Mouse (Mus musculus) gastrocnemius, adult 8-10 months (tissue): Measurements from ENCODE around the gene Vav1. TPM values are rescaled to one million over a fixed set of nuclear protein-coding genes. Genes with fewer than 3 reads are reported as not detected.

Experiments used
- DNase-seq, 2 experiments: peaks; one replicate each; pipeline ENCODE4 v3.0.0; 2022; ENCODE audit warnings: low spot score in 2 of 2
- total RNA-seq, 4 experiments: library from RNA; stranded (reverse); gene quantifications; 2 replicates each; pipeline ENCODE4 v1.2.4; 2022

The Vav1 gene
- total RNA-seq, result under 1 TPM; 0.17 to 0.48 (median 0.32) TPM

DNA sequence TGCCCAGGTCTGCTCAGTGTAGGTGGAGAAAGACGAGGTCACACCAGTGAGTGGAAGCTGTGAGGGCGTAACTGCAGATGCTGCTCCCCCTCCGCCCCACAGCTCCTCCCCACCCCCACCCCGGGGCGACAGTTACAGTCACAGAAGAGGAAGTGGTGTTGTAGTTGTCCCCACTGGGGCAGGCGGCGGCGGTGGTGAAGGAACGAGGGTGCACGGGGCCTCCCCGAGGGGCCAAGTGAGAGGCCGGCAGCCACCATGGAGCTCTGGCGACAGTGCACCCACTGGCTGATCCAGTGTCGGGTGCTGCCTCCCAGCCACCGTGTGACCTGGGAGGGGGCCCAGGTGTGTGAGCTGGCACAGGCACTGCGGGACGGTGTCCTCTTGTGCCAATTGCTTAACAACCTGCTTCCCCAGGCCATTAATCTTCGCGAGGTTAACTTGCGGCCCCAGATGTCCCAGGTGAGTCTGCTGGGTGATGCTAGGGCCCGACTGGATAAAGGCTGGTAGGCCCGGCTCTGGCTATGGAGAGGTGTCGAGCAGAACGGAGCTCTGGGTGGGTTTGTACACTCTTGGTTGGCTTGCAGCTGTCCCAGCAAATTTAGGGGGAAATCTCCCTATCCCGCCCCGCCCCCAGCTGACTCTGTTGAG is at the start of gene Vav1:
Vav1 (plus strand) TSS at position 158 of the 648 bp plus-strand sequence.
- DNase-seq, result no peak

DNA sequence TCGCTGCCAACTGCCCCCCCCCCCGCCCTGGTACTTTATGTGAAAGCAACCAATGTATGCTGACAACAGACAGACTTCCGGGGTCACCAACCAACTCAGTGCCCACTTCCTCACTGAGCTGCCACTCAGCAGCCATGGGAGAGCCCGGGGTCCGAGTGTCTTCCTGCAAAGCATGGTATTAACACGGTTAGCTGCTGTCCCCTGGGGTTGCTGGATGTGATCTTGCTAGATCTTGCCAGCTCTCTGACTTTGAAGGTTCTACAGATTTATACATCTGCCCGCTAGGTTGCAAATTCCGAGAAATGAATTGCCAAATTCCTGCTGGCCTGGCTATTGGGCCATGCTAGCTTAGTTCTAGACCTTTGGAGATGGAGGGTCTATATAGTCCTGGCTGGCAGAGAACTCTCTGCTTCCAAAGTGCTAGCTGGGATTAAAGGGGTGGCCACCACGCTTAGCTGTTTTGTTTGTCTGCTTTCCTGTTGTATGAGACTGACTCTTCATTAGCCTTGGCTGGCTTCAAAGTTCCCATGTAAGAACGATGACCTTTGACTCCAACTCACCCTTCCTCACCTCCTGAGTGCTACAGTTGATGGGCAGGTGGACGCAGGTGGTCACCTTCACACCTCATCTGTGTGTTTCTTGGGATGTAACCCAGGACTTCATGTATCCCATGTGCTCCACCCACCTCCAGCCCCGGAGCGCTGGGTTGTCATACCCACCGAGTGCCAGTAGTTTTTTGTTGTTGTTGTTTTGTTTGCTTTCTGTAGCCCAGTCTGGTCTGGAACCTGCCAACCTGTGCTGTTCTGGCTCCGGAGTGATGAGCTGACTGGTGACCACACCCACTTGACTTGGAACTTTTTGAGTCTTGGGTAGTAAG is 48.8 kb upstream of the Vav1 start:
- no peak for DNase-seq

DNA sequence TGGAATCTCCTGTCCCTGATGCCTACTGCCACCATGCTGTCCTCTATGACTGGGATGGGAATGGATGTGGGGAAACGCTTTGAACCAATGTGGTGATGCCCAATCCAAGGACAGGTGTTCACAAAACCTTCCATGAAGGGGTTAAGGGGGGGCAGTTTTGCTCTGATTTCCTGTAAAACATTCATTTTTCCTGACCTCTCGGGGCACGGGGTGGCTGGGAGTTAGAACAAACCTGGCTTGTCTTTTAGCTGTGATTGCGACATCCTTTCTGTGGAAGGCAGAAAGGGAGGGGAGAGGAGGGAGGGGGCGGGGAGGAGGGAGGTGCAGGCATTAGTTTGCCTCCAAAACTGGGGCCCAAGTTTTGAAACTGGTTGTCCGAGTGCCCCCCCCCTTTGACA is 48.2 kb upstream of the Vav1 start:
- no peak for DNase-seq

DNA sequence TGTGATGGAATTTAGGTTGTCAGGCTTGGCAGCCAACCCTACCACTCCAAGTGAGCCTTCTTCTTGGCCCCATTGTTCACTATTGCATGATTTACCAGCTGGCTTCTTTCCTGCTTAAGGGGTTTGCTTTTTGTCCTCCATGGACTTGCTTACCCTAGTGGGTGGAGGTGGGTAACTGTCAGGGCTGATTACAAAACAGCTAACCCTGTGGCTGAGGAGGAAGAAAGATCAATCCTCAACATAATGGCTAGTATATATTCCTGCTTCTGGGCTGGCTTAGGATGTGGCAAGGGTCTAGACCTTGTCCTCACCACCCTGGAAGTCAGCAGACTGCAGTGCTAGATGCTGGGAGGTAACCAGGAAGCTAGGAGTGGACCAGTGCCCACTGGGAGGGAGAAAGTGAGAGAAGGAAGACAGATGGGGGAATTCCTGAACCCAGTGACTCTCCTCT is 47.6 kb upstream of the Vav1 start:
- DNase-seq, result no peak

DNA sequence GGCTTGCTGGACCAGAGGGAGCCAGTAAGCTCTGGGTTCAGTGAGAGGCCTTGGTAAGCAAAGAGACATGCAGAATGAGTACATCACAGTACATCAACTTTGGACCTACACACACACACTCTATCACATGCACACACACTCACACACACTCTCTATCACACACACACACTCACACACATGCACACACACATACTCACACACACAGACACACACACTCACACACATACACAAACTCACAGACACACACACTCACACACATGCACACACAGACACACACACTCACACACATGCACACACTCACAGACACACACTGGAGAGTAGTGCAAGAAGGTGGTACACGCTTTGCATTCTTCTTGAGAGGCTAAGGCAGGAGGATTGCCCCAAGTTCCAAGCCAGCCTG is 46.7 kb upstream of the Vav1 start:
- no peak for DNase-seq

DNA sequence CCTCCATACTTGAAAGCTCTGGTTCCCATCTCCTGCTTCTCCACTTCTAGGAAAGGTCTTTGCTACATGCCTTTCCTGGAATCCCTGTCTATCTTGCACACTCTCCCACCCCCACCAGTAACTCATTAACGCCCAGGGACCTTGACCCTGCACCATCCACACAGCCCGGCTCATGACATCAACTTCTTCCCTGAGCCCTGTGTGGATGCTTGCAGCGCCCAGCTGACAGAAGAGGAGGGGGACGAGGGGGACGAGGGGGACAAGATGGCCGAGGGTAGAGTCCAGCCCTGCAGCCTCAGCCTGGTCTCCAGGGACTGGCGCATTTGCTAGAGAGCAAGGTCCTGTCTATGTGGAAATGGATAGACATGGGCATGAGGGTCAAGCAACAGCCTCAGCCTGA is 45.9 kb upstream of the Vav1 start:
- DNase-seq, result no peak

DNA sequence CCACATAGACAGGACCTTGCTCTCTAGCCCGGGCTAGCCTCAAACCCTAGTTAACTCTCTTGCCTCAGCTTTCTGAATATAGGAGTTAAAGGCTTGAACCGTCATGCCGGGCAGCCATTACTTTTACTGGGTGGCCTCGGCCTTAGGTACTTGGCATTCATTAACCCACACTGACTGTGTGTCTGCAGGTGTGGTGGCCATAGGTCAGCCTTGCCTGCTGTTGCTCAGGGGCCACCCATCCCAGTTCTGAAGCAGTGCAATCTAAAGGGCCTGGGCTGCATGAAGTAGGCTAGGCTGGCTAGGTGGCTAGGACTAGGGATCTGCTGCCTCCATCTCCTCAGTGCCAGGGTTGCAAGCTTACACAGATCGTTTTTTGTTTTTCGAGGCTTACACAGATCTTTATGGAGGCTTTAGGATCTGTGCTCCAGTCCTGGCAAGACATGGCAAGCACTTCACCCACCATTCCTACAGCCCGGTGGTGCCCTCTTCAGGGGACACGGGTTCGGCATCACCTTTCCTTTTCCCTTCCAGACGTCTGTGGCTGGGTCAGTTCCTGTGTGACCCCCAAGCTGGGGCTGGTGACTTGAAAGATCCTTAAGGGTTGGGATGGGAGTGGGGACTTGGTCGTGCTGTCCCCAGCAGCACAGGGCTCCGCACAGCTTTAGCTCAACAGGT is 44.5 kb upstream of the Vav1 start:
- no peak for DNase-seq

DNA sequence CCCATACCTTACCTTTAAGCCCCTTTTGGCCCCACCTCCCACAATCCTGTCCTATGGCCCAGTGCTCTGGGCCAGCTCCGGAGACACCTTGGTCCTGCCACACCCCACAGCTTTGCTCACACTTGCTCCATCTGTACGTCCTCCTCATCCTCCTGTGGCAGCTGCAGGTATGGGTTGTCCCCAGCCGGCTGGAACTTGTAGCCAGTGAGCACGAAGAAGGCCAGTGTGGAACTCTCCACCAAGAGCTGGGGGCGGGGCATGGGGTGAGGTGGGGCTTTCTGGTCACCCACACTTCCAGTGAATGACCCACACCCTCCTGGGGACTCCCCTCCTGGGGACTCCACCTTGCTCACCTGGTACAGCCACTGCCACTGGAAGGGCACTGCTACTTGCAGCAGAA is 43.1 kb upstream of the Vav1 start:
- no peak for DNase-seq

DNA sequence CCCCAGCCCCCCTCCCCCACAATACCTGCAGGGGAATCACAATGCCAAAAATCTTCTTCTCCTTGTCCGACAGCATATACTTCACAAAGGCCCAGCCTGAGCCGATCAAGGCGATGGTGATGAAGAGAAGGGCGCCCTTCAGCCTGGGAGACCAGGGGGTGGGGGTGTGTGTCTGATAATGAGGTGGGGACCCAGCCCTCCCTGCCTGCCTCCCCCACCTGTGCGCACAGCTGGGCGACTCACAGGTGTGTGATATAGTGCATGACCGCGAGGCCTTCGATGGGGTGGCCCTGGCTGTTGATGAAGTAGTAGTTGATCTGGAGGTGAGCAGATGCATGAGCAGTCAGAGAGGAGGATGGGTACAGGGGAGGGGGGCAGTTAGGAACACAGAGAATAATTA is 41.7 kb upstream of the Vav1 start:
- no peak for DNase-seq

DNA sequence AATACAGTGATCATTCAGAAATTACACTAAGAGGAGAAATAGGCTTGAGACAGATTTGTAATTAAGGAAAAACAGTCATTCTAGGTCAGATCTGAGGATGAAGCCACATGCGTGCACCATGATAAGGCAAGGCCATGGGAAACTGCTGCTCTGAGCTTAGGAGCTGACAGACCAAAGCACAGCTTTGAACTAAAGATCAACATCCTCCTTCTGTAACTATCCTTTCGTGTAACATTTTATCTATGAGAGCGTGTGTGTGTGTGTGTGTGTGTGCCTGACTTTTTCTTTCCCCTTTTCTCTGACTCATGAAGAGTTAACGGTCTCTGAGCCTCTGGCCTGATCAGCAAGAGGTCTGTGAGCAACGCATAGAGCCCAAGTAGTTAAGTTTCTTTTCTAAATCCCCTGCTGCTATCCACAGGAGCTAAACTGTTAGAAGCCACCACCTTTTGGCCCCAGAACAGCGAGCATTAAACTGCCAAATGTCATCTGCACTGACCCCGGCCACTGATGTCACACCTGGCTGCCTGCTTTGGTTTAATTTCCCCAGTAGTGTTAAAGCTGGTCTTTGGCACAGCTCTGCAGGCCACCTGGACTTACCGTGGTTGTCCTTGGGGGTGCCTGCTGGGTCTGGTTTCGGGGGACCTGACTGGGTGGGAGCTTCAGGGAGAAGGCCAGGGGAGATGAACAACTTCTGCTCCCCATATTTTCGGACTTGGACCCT is 35.1 kb upstream of the Vav1 start:
- DNase-seq, result no peak

DNA sequence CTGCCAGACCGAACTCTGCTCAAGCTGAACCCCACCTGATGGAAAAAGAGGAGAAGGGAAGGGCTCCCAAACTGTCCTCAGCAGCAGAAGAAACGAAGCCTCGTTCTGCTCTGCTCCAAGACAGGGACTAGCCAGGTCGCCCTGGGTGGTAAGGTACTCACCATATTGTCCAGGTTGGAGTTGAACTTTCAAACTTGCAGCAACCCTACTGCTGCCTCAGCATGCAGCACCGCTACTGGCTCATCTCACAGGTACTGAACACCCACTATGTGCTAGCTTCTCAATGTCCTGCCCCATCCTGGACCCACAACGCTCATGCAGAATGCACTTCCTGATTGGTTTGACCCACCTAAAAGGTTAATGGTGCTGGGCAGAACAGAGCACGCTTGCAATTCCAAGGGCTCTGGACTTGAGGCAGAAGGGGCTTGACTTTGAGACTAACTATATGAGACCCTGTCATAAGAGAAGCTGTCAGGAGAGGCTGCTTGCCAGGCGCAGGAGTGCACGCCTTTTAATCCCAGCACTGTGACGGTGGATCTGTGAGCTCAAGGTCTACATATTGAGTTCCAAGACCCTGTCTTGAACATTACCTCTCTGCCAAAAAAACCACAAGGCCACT is 33.5 kb upstream of the Vav1 start:
- DNase-seq, result no peak

DNA sequence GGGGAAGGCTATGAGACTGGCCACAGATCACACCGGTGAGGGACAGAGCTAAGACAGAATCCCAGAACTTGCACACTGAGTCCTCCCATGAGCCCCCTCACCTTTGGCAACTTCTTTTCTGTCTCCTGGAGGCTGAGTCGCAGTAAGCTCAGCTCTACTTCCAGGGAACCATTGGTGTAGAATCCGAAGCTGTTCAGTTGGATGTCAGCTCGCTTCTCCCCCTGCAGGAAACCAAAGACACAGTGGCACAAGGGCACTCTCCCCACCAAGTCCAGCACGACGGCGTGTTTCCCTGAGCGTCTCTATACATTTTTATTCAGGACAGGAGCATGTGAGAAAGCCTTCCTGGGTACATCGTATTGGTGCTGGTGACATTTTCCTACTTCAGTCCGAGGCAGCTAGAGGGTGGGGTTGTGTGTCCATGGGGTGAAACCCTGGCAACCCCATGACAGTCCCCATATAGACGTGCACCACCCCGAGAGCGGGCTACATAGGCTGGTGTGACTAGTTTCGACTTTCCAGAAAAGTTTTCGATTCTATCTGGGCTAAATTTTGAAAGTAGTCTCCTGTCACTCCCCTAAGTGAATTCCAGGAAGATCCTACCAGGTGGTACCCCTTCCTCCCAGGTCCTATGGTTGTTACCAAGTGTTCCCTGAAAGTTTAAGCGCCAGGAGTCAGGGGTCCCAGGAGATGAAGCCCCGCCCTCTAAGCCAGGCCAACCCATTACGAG is 32.1 kb upstream of the Vav1 start:
- DNase-seq, result no peak

DNA sequence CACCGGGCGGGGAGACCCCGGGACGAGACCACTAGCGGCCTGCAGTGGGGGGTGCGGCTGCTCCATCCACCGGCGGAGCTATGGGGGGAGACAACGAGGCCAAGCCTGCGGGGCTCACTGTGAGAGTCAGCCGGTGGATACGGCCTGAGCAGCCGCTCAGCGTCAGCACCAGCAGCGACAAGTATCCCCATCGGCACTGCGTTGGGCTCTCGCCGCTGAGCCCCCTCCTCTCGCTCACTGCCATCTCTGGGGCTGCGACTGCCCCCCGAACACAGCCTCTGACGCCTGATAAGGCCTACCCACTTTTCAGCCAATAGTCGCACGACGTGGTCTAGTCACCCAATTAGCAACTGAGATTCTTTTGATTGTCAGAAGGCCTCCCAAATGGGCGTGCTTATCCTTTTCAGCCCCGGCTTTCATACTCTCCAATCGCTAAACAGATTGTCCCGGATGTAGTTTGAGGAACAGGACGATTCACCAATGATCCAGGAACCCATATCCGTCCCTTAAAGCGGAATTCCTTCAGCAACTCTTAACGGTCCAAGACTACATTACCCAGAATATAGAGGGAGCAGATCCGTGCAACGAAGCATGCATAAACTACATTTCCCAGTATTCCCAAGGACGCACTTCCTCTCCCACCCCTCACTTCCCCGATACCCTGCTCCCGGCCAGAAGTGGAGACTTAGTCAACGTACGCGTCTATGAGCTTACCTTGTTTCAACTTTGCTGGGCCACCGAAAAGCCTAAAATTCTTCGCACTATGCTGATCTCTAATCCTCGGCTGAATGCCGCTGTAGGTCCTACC is 31.3 kb upstream of the Vav1 start:
- peak; percentile 88 to 90 for DNase-seq

DNA sequence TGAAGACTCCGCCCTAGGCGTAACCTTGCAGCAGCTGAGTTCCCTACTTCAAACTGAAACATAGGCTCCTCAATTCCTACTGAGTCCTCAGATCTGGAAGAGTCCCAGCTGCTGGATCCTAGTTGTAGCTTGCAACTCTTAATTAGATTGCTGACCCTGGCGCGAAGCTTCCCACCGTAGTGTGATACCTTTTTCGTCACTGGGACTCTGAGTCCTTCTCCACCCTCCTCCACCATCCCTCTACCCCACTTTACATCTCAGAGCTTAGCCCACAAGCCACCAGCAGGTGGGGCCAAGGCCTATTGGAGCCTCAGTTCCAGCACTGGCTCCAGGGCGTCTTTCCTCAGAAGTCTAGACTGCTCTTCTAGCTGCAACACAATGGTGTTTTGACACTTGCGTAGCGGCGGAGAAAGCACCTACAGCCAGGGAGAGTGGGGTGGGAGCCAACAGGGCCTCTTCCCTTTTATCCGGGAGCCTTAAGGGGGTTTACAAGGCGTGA is 30.6 kb upstream of the Vav1 start, which contains the start of gene Gpr108:
Gpr108 (minus strand) TSS at position 246 of the 499 bp plus-strand sequence.
- DNase-seq, result peak; percentile 81 to 87

DNA sequence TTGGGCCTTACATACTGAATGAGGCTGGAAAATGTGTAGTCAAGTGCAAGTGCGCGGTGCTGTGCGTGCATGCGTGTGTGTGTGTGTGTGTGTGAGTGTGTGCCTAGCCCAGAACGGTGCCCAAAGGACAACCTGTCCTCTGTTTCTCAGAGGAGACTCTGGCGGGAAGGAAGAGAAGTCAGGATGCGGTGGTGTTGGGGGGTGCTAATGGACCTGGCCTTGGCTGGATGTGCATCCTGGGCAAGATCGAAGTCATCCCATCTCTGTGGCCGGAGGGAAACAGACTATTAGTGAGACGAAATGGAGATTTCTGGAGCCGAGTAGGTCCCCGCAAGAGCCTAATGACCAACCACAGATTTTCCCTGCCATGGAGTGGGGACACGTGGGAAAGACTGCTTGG is 30.1 kb upstream of the Vav1 start:
- no peak for DNase-seq

DNA sequence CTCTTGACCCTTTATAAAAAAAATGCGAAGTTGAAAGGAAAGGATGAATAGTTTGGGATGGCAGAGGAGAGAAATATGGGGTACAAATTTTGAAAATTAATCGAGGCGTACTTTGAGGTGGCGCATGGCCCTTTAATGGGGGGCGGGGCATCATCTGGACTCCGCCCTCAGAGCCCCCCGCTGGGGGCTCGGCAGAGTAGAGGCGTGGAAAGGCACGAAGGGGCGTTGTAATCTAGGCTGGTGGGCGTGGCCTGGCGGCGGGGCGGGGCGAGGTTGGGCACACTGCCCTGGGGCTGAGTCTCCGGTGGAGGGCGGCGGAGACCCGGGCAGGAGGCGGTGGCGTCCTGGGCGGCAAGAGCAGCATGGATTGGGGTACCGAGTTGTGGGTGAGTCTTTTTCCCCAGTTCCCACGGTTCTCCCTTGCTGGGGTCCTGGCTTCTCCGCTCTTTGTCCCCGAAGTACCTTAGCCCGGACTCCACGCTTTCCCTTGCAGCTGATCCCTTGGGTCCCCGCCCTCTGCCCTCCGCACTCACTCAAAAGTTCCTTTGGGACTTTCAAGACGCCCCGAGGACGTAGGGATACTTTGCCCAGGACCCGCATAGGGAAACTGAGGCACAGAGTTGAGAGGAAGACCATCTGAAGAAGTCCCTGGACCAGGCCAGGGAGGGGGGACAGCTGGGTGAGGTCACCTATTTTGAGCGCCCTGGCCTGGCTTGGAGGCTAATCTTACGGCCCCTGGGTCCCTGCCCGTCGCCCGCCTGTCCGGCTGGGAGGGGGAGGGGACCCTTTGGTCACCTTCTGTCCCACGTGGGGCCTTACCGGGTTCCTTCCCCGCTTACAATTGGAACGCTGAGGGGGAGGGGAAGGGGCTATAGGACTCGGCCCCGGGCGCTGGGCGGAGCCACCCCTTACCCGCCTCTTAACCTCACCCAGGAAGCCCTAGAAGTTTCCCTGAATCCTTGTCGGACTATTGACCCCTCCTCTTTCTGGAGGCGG is 29.4 kb upstream of the Vav1 start, which contains the start of gene Trip10:
Trip10 (plus strand) TSS at position 270 of the 996 bp plus-strand sequence.
- DNase-seq, result peak; percentile 97 to 99

DNA sequence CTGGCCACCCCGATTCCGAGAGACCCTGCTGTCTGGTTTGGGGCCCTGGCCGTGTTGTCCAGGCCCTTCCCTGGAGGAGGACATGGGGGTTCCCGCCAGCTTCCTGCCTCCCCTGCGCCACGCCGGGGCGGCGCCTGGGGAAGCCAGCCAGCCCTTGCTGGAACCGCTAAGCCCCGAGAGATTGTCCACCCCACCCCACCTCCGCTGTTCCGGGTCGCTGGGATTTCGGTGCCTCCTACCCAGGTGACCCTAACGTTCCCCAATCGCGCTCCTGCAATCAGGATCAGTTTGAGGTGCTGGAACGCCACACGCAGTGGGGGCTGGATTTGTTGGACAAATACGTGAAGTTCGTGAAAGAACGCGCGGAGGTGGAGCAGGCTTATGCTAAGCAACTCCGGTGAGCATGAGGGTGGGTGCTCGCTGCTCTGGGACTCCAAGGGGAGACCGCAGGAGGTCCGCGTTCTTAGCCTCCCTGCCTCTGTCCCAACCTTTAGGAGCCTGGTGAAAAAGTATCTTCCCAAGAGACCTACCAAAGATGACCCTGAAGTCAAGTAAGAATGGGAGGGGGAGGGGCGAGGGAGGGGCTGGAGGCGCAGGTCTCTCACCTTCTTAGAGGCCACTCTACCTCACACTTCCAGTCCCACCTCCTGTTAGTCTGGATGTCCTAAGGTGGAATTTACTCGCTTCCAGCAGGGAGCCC is 28.3 kb upstream of the Vav1 start:
- DNase-seq, result peak; percentile 43 to 72
